Mouse (Mus musculus) lung, embryonic 16.5 days (tissue): ENCODE measurements at regions not wholly inside any gene's neighbourhood (a gene's known extent, or its start where the extent isn't known, plus 50 kb on each side); places are given as distances from the start of the nearest gene placed in this dataset.

ENCODE experiments used
- ATAC-seq: fragments of 200-750 bp; cut with Nextera tagmentation; 2 replicates; pipeline ENCODE4 v1.8.0; 2017; ENCODE audit warnings: low read depth, mild to moderate bottlenecking, moderate library complexity
- H3K27ac ChIP-seq: fragments of 300-500 bp; sonication (generic); 2 replicates; pipeline ENCODE4 v1.5.1; 2014; ENCODE audit warnings: mild to moderate bottlenecking, control low read depth, low read length
- H3K27me3 ChIP-seq: fragments of 300-500 bp; sonication (generic); 2 replicates; pipeline ENCODE4 v1.6.1; 2014; ENCODE audit warnings: low read depth, low read length, mixed read lengths; ENCODE audit not compliant: control insufficient read depth, insufficient read depth
- H3K36me3 ChIP-seq: fragments of 300-500 bp; sonication (generic); 2 replicates; pipeline ENCODE4 v1.6.1; 2014; ENCODE audit warnings: low read length; ENCODE audit not compliant: control insufficient read depth, insufficient read depth
- H3K4me1 ChIP-seq: fragments of 300-500 bp; sonication (generic); replicated peaks from 2 replicates; pipeline ENCODE4 v1.6.1; 2014; ENCODE audit warnings: low read length, mixed read lengths; ENCODE audit not compliant: control insufficient read depth, insufficient read depth
- H3K4me2 ChIP-seq: fragments of 300-500 bp; sonication (generic); 2 replicates; pipeline ENCODE4 v1.6.1; 2014; ENCODE audit warnings: low read depth, low read length, control low read depth
- H3K4me3 ChIP-seq: fragments of 300-500 bp; sonication (generic); 2 replicates; pipeline ENCODE4 v1.5.1; 2014; ENCODE audit warnings: mild to moderate bottlenecking, low read length, control low read depth
- H3K9ac ChIP-seq: fragments of 300-500 bp; sonication (generic); 2 replicates; pipeline ENCODE4 v1.6.1; 2014; ENCODE audit warnings: low read length, control low read depth
- H3K9me3 ChIP-seq: fragments of 300-500 bp; sonication (generic); 2 replicates; pipeline ENCODE4 v1.6.1; 2016; ENCODE audit warnings: low read length; ENCODE audit not compliant: control insufficient read depth
- WGBS: fragments of 180-500 bp; shearing (Covaris S2); extraction: QIAGEN DNeasy Blood & Tissue Kit; methylation state at CpG from one replicate; pipeline ENCODE4 v1.1.7; 2014; 5-methylcytosine and 5-hydroxymethylcytosine counted together

- Histone ChIP-seq H3K9me3 (no peaks in the 10 kb centered on the region), H3K27ac (peak overlapping the region; percentile 84), H3K36me3 (no peaks in the 10 kb centered on the region), H3K4me2 (no peak overlapping the region), H3K9ac (no peak overlapping the region), H3K27me3 (no peaks in the 10 kb centered on the region), H3K4me1 (no peaks in the 10 kb centered on the region), H3K4me3 (no peak overlapping the region)
- peak; percentile 76 for ATAC-seq
- 50% methylated on average over 14 of the region's 14 CpGs for WGBS
These were observed 134.6 kb downstream of the Fgf18 start for GRCm38 (mm10) chr11:33012384-33013160.

- Histone ChIP-seq H3K36me3 (no peaks in the 10 kb centered on the region), H3K4me1 (no peaks in the 10 kb centered on the region), H3K9me3 (no peaks in the 10 kb centered on the region), H3K4me2 (no peak overlapping the region), H3K27ac (no peak overlapping the region), H3K9ac (no peak overlapping the region), H3K27me3 (no peaks in the 10 kb centered on the region), H3K4me3 (no peak overlapping the region)
- ATAC-seq: no peak
These were observed 138.6 kb downstream of the Fgf18 start for GRCm38 (mm10) chr11:33008611-33009010.

- no peaks in the 10 kb centered on the region for H3K36me3 ChIP-seq
- H3K9me3 ChIP-seq: no peaks in the 10 kb centered on the region
- no peak overlapping the region for H3K4me2 ChIP-seq
- H3K27ac ChIP-seq: no peak overlapping the region
- no peak overlapping the region for H3K4me3 ChIP-seq
- no peaks in the 10 kb centered on the region for H3K4me1 ChIP-seq
- WGBS: 84% methylated on average over 11 of the region's 11 CpGs
- no peaks in the 10 kb centered on the region for H3K27me3 ChIP-seq
- ATAC-seq: no peak
- H3K9ac ChIP-seq: no peak overlapping the region
These were observed 139.2 kb downstream of the Fgf18 start for GRCm38 (mm10) chr11:33007826-33008530.

GRCm38 (mm10) chr11:33007366-33007765 is 139.8 kb downstream of the Fgf18 start:
- H3K9me3 ChIP-seq: no peaks in the 10 kb centered on the region
- ATAC-seq: no peak
- no peak overlapping the region for H3K27ac ChIP-seq
- no peak overlapping the region for H3K4me2 ChIP-seq
- WGBS: 58% methylated on average over 6 of the region's 6 CpGs
- no peak overlapping the region for H3K4me3 ChIP-seq
- no peak overlapping the region for H3K9ac ChIP-seq
- no peaks in the 10 kb centered on the region for H3K36me3 ChIP-seq
- no peaks in the 10 kb centered on the region for H3K4me1 ChIP-seq
- no peaks in the 10 kb centered on the region for H3K27me3 ChIP-seq

- H3K4me3 ChIP-seq: no peak overlapping the region
- H3K36me3 ChIP-seq: no peaks in the 10 kb centered on the region
- no peaks in the 10 kb centered on the region for H3K27me3 ChIP-seq
- no peaks in the 10 kb centered on the region for H3K9me3 ChIP-seq
- no peak overlapping the region for H3K4me2 ChIP-seq
- no peak for ATAC-seq
- H3K9ac ChIP-seq: no peak overlapping the region
- H3K27ac ChIP-seq: peak overlapping the region; percentile 51
- no peaks in the 10 kb centered on the region for H3K4me1 ChIP-seq
- WGBS: 43% methylated on average over 4 of the region's 4 CpGs
These were observed 142.0 kb downstream of the Fgf18 start for GRCm38 (mm10) chr11:33005183-33005582.

GRCm38 (mm10) chr11:33004603-33005002 is 142.6 kb downstream of the Fgf18 start:
- H3K9me3 ChIP-seq: no peaks in the 10 kb centered on the region
- H3K36me3 ChIP-seq: no peaks in the 10 kb centered on the region
- no peak overlapping the region for H3K4me3 ChIP-seq
- no peaks in the 10 kb centered on the region for H3K27me3 ChIP-seq
- H3K27ac ChIP-seq: peak overlapping the region; percentile 51; the same call in 1 of the 2 replicates
- no peak overlapping the region for H3K4me2 ChIP-seq
- WGBS: 38% methylated on average over 11 of the region's 11 CpGs
- ATAC-seq: peak; percentile 94
- no peak overlapping the region for H3K9ac ChIP-seq
- no peaks in the 10 kb centered on the region for H3K4me1 ChIP-seq

GRCm38 (mm10) chr11:32999684-33000255 is 147.4 kb downstream of the Fgf18 start:
- H3K4me1 ChIP-seq: no peaks in the 10 kb centered on the region
- no peaks in the 10 kb centered on the region for H3K36me3 ChIP-seq
- H3K27me3 ChIP-seq: no peaks in the 10 kb centered on the region
- H3K9ac ChIP-seq: no peak overlapping the region
- ATAC-seq: no peak
- H3K9me3 ChIP-seq: no peaks in the 10 kb centered on the region
- H3K4me2 ChIP-seq: no peak overlapping the region
- no peak overlapping the region for H3K4me3 ChIP-seq
- H3K27ac ChIP-seq: no peak overlapping the region
- 68% methylated on average over 4 of the region's 4 CpGs for WGBS

GRCm38 (mm10) chr11:32998687-32999605 is 148.3 kb downstream of the Fgf18 start:
- WGBS: 64% methylated on average over 14 of the region's 14 CpGs
- no peak for ATAC-seq

More at GRCm38 (mm10) chr11:32998687-32999605, 148.3 kb downstream of the Fgf18 start:
- no peak overlapping the region for H3K27ac ChIP-seq
- H3K27me3 ChIP-seq: no peaks in the 10 kb centered on the region
- H3K9me3 ChIP-seq: no peaks in the 10 kb centered on the region
- H3K36me3 ChIP-seq: no peaks in the 10 kb centered on the region
- no peak overlapping the region for H3K9ac ChIP-seq
- no peaks in the 10 kb centered on the region for H3K4me1 ChIP-seq
- H3K4me2 ChIP-seq: no peak overlapping the region
- H3K4me3 ChIP-seq: no peak overlapping the region
